Mouse (Mus musculus) lung, postnatal 0 days (tissue): ENCODE results near the gene Hist2h3c2. TPM values are rescaled to one million over a fixed set of nuclear protein-coding genes. Genes with fewer than 3 reads are reported as not detected.

ENCODE experiments used
- ATAC-seq: fragments of 200-750 bp; cut with Nextera tagmentation; 2 replicates; pipeline ENCODE4 v1.8.0; 2017; ENCODE audit warnings: moderate library complexity
- DNase-seq: peaks from one replicate; pipeline ENCODE4 v3.0.0-alpha.2; 2016; ENCODE audit warnings: low spot score
- H3K27ac ChIP-seq: fragments of 300-500 bp; sonication (generic); 2 replicates; pipeline ENCODE4 v1.5.1; 2014; ENCODE audit warnings: antibody characterized with exemption, mild to moderate bottlenecking, low read length, mixed read lengths
- H3K27me3 ChIP-seq: fragments of 300-500 bp; sonication (generic); replicated peaks from 2 replicates; pipeline ENCODE4 v1.6.1; 2014; ENCODE audit warnings: low read length, mixed read lengths; ENCODE audit not compliant: insufficient read depth
- H3K36me3 ChIP-seq: fragments of 300-500 bp; sonication (generic); 2 replicates; pipeline ENCODE4 v1.6.1; 2014; ENCODE audit warnings: low read length, mixed read lengths; ENCODE audit not compliant: insufficient read depth
- H3K4me1 ChIP-seq: fragments of 300-500 bp; sonication (generic); 2 replicates; pipeline ENCODE4 v1.6.1; 2014; ENCODE audit warnings: antibody characterized with exemption, low read depth, low read length, mixed read lengths; ENCODE audit not compliant: insufficient read depth
- H3K4me2 ChIP-seq: fragments of 300-500 bp; sonication (generic); replicated peaks from 2 replicates; pipeline ENCODE4 v1.6.1; 2014; ENCODE audit warnings: low read depth, mild to moderate bottlenecking, low read length, moderate library complexity, mixed read lengths
- H3K4me3 ChIP-seq: fragments of 300-500 bp; sonication (generic); 2 replicates; pipeline ENCODE4 v1.5.1; 2014; ENCODE audit warnings: low read depth, low read length
- H3K9ac ChIP-seq: fragments of 300-500 bp; sonication (generic); replicated peaks from 2 replicates; pipeline ENCODE4 v1.6.1; 2014; ENCODE audit warnings: low read depth, mild to moderate bottlenecking
- H3K9me3 ChIP-seq: fragments of 300-500 bp; sonication (generic); 2 replicates; pipeline ENCODE4 v1.6.1; 2016; ENCODE audit warnings: low read length, mixed read lengths
- CTCF ChIP-seq: IDR thresholded peaks from 2 replicates; pipeline ENCODE4 v1.5.1; 2016; ENCODE audit warnings: antibody characterized with exemption, mild to moderate bottlenecking
- EP300 ChIP-seq: IDR thresholded peaks from 2 replicates; pipeline ENCODE4 v1.6.1; 2016; ENCODE audit warnings: antibody characterized with exemption, mild to moderate bottlenecking, control low read depth
- WGBS: fragments of 180-500 bp; shearing (Covaris S2); extraction: QIAGEN DNeasy Blood & Tissue Kit; methylation state at CpG from one replicate; pipeline ENCODE4 v1.1.7; 2014; 5-methylcytosine and 5-hydroxymethylcytosine counted together
- microRNA-seq: library from miRNA; unstranded; fragments of <30 nt; microRNA quantifications from one replicate; pipeline ENCODE4, GENCODE M21; 2016
- polyA plus RNA-seq: library from polyadenylated mRNA; unstranded; fragments of >200 nt; fragmentation: Nextera tagmentation; extraction: Ambion mirVana; gene quantifications from 2 replicates; pipeline ENCODE4 v1.2.1, GENCODE M21; 2015

Hist2h3c2 gene
- polyA plus RNA-seq, 1 experiment from 2014 or later: 1.8 TPM

GRCm38 (mm10) chr3:96198181-96198580 lies 40.7 kb downstream of the Hist2h3c2 start:
- ATAC-seq (peak; percentile 16; the same call in 1 of the 2 replicates), DNase-seq (peak; percentile 47)
- TF ChIP-seq CTCF (no peak), EP300 (no peak)
- peak overlapping the region; percentile 56 for H3K4me3 ChIP-seq
- 3% methylated on average over 6 of the region's 6 CpGs for WGBS
- no peaks in the 10 kb centered on the region for H3K9me3 ChIP-seq
- H3K27me3 ChIP-seq: no peaks in the 10 kb centered on the region
- peak overlapping the region; percentile 95 for H3K4me2 ChIP-seq
- H3K27ac ChIP-seq: no peak overlapping the region
- no peak overlapping the region for H3K9ac ChIP-seq
- H3K4me1 ChIP-seq: peaks cover 12% of the 10 kb centered on the region; the same call in 1 of the 2 replicates
- no peaks in the 10 kb centered on the region for H3K36me3 ChIP-seq

DNA sequence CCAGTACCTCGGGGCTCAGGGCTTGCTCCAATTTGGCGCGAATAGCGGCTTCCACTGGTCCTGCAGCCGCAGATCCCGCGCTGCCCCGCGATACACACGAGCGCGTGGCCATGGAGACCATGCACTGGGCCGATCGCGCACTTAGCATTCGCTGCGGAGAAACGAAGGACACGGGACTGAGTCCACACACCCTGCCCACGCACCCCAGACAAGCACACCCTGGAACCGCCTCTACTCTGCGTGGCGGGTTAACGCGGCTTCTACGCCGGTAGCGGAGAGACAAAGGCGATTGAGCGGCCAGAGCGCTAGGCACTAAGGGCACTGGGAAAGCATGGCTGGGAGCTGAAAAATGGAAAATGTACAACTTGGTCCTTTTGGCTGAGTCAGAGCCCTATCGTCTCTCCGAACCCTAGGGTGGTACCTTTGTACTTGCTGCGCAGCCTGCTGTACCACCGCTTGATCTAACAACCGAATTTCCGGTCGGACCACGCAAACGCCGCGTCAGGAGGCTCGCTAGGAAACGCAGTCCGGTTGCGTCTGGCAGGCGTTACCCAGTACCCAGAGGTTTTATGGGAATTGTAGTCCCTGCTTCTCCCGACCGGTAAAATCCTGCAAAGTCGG lies 41.7 kb downstream of the Hist2h3c2 start:
- H3K27ac ChIP-seq: peak overlapping the region; percentile 88
- peak overlapping the region; percentile 67 for H3K9ac ChIP-seq
- TF ChIP-seq CTCF: peak; percentile 51
- no peak for TF ChIP-seq EP300
- no peaks in the 10 kb centered on the region for H3K9me3 ChIP-seq
- no peaks in the 10 kb centered on the region for H3K27me3 ChIP-seq
- ATAC-seq (peak; percentile 94), DNase-seq (peak; percentile 96)
- H3K36me3 ChIP-seq: no peaks in the 10 kb centered on the region
- peak overlapping the region; percentile 95 for H3K4me2 ChIP-seq
- peak overlapping the region; percentile 56 for H3K4me3 ChIP-seq
- H3K4me1 ChIP-seq: peaks cover 12% of the 10 kb centered on the region; the same call in 1 of the 2 replicates
- WGBS: under 1% methylated on average over 50 of the region's 50 CpGs

- no peak for ATAC-seq
- no peaks in the 10 kb centered on the region for H3K27me3 ChIP-seq
- 19% methylated on average over 27 of the region's 27 CpGs for WGBS
These were observed 42.3 kb downstream of the Hist2h3c2 start for GRCm38 (mm10) chr3:96196437-96197128.

GRCm38 (mm10) chr3:96195616-96196313 lies 43.2 kb downstream of the Hist2h3c2 start:
- Histone ChIP-seq H3K27me3 (no peaks in the 10 kb centered on the region), H3K27ac (no peak overlapping the region), H3K4me1 (peaks cover 12% of the 10 kb centered on the region; the same call in 1 of the 2 replicates), H3K36me3 (no peaks in the 10 kb centered on the region), H3K4me2 (no peak overlapping the region), H3K4me3 (no peak overlapping the region), H3K9ac (no peak overlapping the region), H3K9me3 (no peaks in the 10 kb centered on the region)
- TF ChIP-seq EP300: no peak
- TF ChIP-seq CTCF: peak; percentile 14; the same call in 1 of the 2 replicates
- DNase-seq (no peak), ATAC-seq (no peak)
- WGBS: 92% methylated on average over 11 of the region's 11 CpGs

More at GRCm38 (mm10) chr3:96196437-96197128, 42.3 kb downstream of the Hist2h3c2 start:
- peaks cover 12% of the 10 kb centered on the region; the same call in 1 of the 2 replicates for H3K4me1 ChIP-seq
- H3K9me3 ChIP-seq: no peaks in the 10 kb centered on the region
- no peak for TF ChIP-seq CTCF
- TF ChIP-seq EP300: no peak
- no peaks in the 10 kb centered on the region for H3K36me3 ChIP-seq
- H3K9ac ChIP-seq: peak overlapping the region; percentile 67; the same call in 1 of the 2 replicates
- DNase-seq: no peak
- H3K4me2 ChIP-seq: peak overlapping the region; percentile 95
- peak overlapping the region; percentile 56 for H3K4me3 ChIP-seq
- no peak overlapping the region for H3K27ac ChIP-seq

- H3K4me3 ChIP-seq: no peak overlapping the region
- no peak for ATAC-seq
- no peak for TF ChIP-seq CTCF
- WGBS: 82% methylated on average over 10 of the region's 10 CpGs
- no peak overlapping the region for H3K27ac ChIP-seq
- peaks cover 12% of the 10 kb centered on the region; the same call in 1 of the 2 replicates for H3K4me1 ChIP-seq
- H3K9me3 ChIP-seq: no peaks in the 10 kb centered on the region
- H3K36me3 ChIP-seq: no peaks in the 10 kb centered on the region
- H3K9ac ChIP-seq: no peak overlapping the region
- H3K27me3 ChIP-seq: no peaks in the 10 kb centered on the region
- no peak for DNase-seq
- H3K4me2 ChIP-seq: no peak overlapping the region
These were observed 44.0 kb downstream of the Hist2h3c2 start for GRCm38 (mm10) chr3:96194966-96195365.

DNA sequence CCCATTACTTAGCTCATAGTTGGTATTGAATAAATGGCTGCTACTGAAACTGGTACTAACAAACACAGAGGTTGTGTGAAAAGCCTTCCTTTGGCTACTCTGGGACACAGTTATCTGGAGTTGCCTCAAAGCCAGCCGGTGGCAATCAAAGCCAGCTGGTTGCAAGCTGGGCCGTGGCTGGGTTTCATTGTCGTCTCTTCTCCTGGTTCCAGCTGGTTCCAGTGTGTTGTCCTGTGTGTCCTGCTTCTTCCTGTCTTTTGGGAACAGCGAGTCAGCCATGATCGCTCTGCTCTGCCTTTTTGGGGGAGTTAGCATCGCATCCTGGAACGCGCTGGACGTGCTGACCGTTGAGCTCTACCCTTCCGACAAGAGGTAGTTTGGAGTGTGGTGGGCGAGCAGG lies 46.0 kb downstream of the Hist2h3c2 start:
- Histone ChIP-seq H3K9ac (no peak overlapping the region), H3K4me2 (no peak overlapping the region), H3K36me3 (no peaks in the 10 kb centered on the region), H3K9me3 (no peaks in the 10 kb centered on the region), H3K4me1 (peaks cover 10% of the 10 kb centered on the region; the same call in 1 of the 2 replicates), H3K27ac (no peak overlapping the region), H3K27me3 (no peaks in the 10 kb centered on the region), H3K4me3 (no peak overlapping the region)
- no peak for DNase-seq
- ATAC-seq: no peak
- 56% methylated on average over 12 of the region's 12 CpGs for WGBS
- no peak for TF ChIP-seq EP300
- TF ChIP-seq CTCF: no peak

Small RNA genes within 50 kb of the gene (microRNA-seq; reads per million reads assigned to microRNA genes)
- gene Gm44492 (not detected), gene Gm47311 (not detected), gene Gm47313 (not detected)

Other genes starting within 250 kb of the Hist2h3c2 start
- 53.5 and 55.4 TPM in 2 replicates for gene Plekho1, start 243.1 kb downstream of the Hist2h3c2 start, polyA plus RNA-seq
- 32.3 and 32.8 TPM in 2 replicates for gene Vps45, start 180.7 kb downstream of the Hist2h3c2 start, polyA plus RNA-seq
- 30.2 and 30.6 TPM in 2 replicates for gene Otud7b, start 134.6 kb downstream of the Hist2h3c2 start, polyA plus RNA-seq
- gene Mtmr11, start 77.1 kb downstream of the Hist2h3c2 start, polyA plus RNA-seq: 7.5 and 11.3 TPM in 2 replicates
- 64.4 and 68.4 TPM in 2 replicates for gene Sf3b4, start 66.8 kb downstream of the Hist2h3c2 start, polyA plus RNA-seq
- 1.9 and 2.2 TPM in 2 replicates for gene Sv2a, start 58.0 kb downstream of the Hist2h3c2 start, polyA plus RNA-seq
- 50.1 and 51.1 TPM in 2 replicates for gene Bola1, start 19.4 kb downstream of the Hist2h3c2 start, polyA plus RNA-seq
- gene Hist2h2ab, start 19.3 kb downstream of the Hist2h3c2 start, polyA plus RNA-seq: 0.31 TPM in 1 of 2 replicates, not detected in the other
- gene Hist2h2ac, start 18.2 kb downstream of the Hist2h3c2 start, polyA plus RNA-seq: 3.0 and 3.6 TPM in 2 replicates
- gene Hist2h2be, start 18.0 kb downstream of the Hist2h3c2 start, polyA plus RNA-seq: 2.3 and 4.0 TPM in 2 replicates
- gene Hist2h2aa2, start 1.1 kb upstream of the Hist2h3c2 start, polyA plus RNA-seq: 168 and 196 TPM in 2 replicates
- gene Hist2h2aa1, start 6.4 kb upstream of the Hist2h3c2 start, polyA plus RNA-seq: 56.2 and 60.0 TPM in 2 replicates
- 0.77 TPM in 1 of 2 replicates, not detected in the other for gene Hist2h3c1, start 7.6 kb upstream of the Hist2h3c2 start, polyA plus RNA-seq
- 9.7 and 9.8 TPM in 2 replicates for gene Hist2h4, start 24.2 kb upstream of the Hist2h3c2 start, polyA plus RNA-seq
- gene Hist2h3b, start 29.5 kb upstream of the Hist2h3c2 start, polyA plus RNA-seq: 12.5 and 12.9 TPM in 2 replicates
- gene Hist2h2bb, start 30.6 kb upstream of the Hist2h3c2 start, polyA plus RNA-seq: 0.48 and 2.9 TPM in 2 replicates
- gene Fcgr1, start 54.8 kb upstream of the Hist2h3c2 start, polyA plus RNA-seq: 4.7 and 5.3 TPM in 2 replicates
- gene BC107364, start 213.2 kb upstream of the Hist2h3c2 start, polyA plus RNA-seq: 0.12 and 0.19 TPM in 2 replicates